Mouse (Mus musculus): Measurements from ENCODE around the gene Tll2. TPM values are rescaled to one million over a fixed set of nuclear protein-coding genes. Genes with fewer than 3 reads are reported as not detected.

Gene Tll2
- polyA plus RNA-seq, 1 experiment from 2014 or later: not detected

DNA sequence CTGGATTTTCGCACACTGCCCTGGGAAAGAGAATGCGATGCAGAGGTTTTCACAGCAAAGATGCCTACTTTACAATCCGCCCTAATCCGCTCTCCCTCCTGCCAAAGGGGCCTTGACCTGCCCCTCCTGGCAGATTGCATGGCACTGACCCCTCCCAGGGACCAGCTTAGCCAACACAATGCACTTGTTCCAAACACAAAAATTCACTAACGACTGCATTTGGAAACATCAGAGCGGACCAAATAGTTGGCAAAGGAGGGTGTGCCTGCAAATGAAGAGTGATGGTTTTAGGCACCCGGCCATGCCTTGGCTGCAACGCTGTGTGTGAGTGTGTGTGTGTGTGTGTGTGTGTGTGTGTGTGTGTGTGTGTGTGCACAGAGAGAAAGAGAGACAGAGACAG, 97.1 kb downstream of the Tll2 start:
- H3K4me3 ChIP-seq (ENCODE audit: low read length): no peak overlapping the region
- H3K4me2 ChIP-seq (ENCODE audit: low read depth, low read length): no peak overlapping the region
- H3K36me3 ChIP-seq (ENCODE audit: control insufficient read depth, insufficient read depth, low read length): no peaks in the 10 kb centered on the region
- ATAC-seq (ENCODE audit: low read depth): peak; percentile 36; the same call in 1 of the 2 replicates
- no peak overlapping the region for H3K9ac ChIP-seq (ENCODE audit: low read length)
- H3K9me3 ChIP-seq (ENCODE audit: control insufficient read depth, low read length): no peaks in the 10 kb centered on the region
- 54% methylated on average over 8 of the region's 8 CpGs for WGBS
- no peaks in the 10 kb centered on the region for H3K27me3 ChIP-seq (ENCODE audit: control insufficient read depth, insufficient read depth, low read depth, low read length)
- no peak overlapping the region for H3K27ac ChIP-seq (ENCODE audit: low read length)
- no peaks in the 10 kb centered on the region for H3K4me1 ChIP-seq (replicated peaks; ENCODE audit: control insufficient read depth, insufficient read depth, low read length)

DNA sequence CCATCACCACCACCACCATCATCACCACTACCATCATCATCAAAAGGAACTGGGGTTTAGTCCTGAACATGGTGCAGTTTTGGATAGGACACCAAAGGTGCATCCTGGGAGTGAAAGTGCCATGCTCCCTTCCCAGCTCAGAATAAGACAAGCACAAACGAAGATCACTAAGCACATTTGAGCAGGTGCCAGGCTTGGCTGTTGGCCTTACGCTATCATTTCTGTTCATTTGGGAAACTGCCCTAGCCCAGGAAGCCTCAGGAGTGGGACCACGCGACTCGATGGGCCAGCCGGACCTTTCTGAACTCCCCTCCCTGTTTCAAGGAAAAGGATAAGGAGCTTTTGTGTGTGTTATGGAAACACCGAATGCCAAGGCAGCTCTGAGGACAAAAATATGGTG, 98.0 kb downstream of the Tll2 start:
- ATAC-seq (ENCODE audit: low read depth): no peak
- H3K36me3 ChIP-seq (ENCODE audit: control insufficient read depth, insufficient read depth, low read length): no peaks in the 10 kb centered on the region
- 84% methylated on average over 7 of the region's 7 CpGs for WGBS
- H3K4me1 ChIP-seq (replicated peaks; ENCODE audit: control insufficient read depth, insufficient read depth, low read length): no peaks in the 10 kb centered on the region
- no peak overlapping the region for H3K9ac ChIP-seq (ENCODE audit: low read length)
- no peak overlapping the region for H3K4me3 ChIP-seq (ENCODE audit: low read length)
- no peak overlapping the region for H3K4me2 ChIP-seq (ENCODE audit: low read depth, low read length)
- no peak overlapping the region for H3K27ac ChIP-seq (ENCODE audit: low read length)
- H3K9me3 ChIP-seq (ENCODE audit: control insufficient read depth, low read length): no peaks in the 10 kb centered on the region
- H3K27me3 ChIP-seq (ENCODE audit: control insufficient read depth, insufficient read depth, low read depth, low read length): no peaks in the 10 kb centered on the region

GRCm38 (mm10) chr19:41107530-41107929, 99.1 kb downstream of the Tll2 start:
- H3K4me2 ChIP-seq (ENCODE audit: low read depth, low read length): no peak overlapping the region
- no peak overlapping the region for H3K4me3 ChIP-seq (ENCODE audit: low read length)
- no peak overlapping the region for H3K9ac ChIP-seq (ENCODE audit: low read length)
- no peaks in the 10 kb centered on the region for H3K4me1 ChIP-seq (replicated peaks; ENCODE audit: control insufficient read depth, insufficient read depth, low read length)
- WGBS: 60% methylated on average over 8 of the region's 8 CpGs
- no peak overlapping the region for H3K27ac ChIP-seq (ENCODE audit: low read length)
- ATAC-seq (ENCODE audit: low read depth): no peak
- no peaks in the 10 kb centered on the region for H3K36me3 ChIP-seq (ENCODE audit: control insufficient read depth, insufficient read depth, low read length)
- no peaks in the 10 kb centered on the region for H3K27me3 ChIP-seq (ENCODE audit: control insufficient read depth, insufficient read depth, low read depth, low read length)
- H3K9me3 ChIP-seq (ENCODE audit: control insufficient read depth, low read length): no peaks in the 10 kb centered on the region

GRCm38 (mm10) chr19:41104922-41105321, 101.7 kb downstream of the Tll2 start:
- Histone ChIP-seq H3K4me3 (ENCODE audit: low read length) (no peak overlapping the region), H3K4me2 (ENCODE audit: low read depth, low read length) (no peak overlapping the region), H3K27ac (ENCODE audit: low read length) (no peak overlapping the region), H3K4me1 (replicated peaks; ENCODE audit: control insufficient read depth, insufficient read depth, low read length) (no peaks in the 10 kb centered on the region), H3K27me3 (ENCODE audit: control insufficient read depth, insufficient read depth, low read depth, low read length) (no peaks in the 10 kb centered on the region), H3K9ac (ENCODE audit: low read length) (no peak overlapping the region), H3K9me3 (ENCODE audit: control insufficient read depth, low read length) (no peaks in the 10 kb centered on the region), H3K36me3 (ENCODE audit: control insufficient read depth, insufficient read depth, low read length) (no peaks in the 10 kb centered on the region)
- no peak for ATAC-seq (ENCODE audit: low read depth)
- WGBS: 43% methylated on average over 8 of the region's 8 CpGs

DNA sequence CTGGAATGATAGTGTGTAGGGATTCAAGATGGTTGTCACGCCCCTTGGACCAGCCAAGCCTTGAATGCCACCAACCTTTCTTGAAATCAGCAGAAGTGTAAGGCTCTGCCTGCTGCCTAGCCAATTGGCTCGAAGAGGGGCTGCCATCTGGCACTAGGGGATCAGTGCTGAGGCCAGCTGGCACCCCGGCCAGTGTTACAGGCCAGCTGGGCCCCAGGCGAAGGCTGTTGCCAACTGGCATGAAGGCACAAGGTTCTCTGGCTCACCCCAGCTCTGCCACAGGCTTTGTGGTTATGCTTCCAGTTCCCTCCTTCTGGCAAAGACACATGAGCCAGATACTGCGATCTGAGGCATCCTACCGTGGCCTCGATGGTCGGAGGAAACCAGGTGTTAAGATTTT, 105.2 kb downstream of the Tll2 start:
- no peak for ATAC-seq (ENCODE audit: low read depth)
- no peaks in the 10 kb centered on the region for H3K4me1 ChIP-seq (replicated peaks; ENCODE audit: control insufficient read depth, insufficient read depth, low read length)
- H3K27ac ChIP-seq (ENCODE audit: low read length): no peak overlapping the region
- H3K4me3 ChIP-seq (ENCODE audit: low read length): no peak overlapping the region
- no peak overlapping the region for H3K9ac ChIP-seq (ENCODE audit: low read length)
- 78% methylated on average over 8 of the region's 8 CpGs for WGBS
- no peaks in the 10 kb centered on the region for H3K27me3 ChIP-seq (ENCODE audit: control insufficient read depth, insufficient read depth, low read depth, low read length)
- no peak overlapping the region for H3K4me2 ChIP-seq (ENCODE audit: low read depth, low read length)
- H3K9me3 ChIP-seq (ENCODE audit: control insufficient read depth, low read length): no peaks in the 10 kb centered on the region
- H3K36me3 ChIP-seq (ENCODE audit: control insufficient read depth, insufficient read depth, low read length): no peaks in the 10 kb centered on the region

DNA sequence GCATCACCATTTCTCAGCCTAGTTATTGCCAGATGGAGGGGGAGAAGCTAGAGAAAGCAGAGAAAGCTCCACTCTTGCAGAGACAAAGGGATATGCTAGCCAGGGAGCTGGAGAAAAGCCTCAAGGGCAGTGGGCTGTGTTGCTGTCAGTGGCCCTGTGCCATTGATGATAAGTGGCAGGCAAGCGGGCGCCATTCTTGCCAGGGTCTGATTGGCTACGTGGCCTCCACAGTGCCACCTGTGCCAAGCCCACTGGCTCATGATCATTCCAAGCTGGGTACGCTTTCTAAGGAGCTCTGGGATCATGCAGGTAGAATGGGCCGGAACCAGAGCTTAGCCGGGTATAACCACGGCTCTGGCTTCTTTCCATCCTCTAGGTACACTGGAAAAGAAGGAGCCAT, 105.8 kb downstream of the Tll2 start:
- Histone ChIP-seq H3K36me3 (ENCODE audit: control insufficient read depth, insufficient read depth, low read length) (no peaks in the 10 kb centered on the region), H3K4me2 (ENCODE audit: low read depth, low read length) (no peak overlapping the region), H3K4me3 (ENCODE audit: low read length) (no peak overlapping the region), H3K27me3 (ENCODE audit: control insufficient read depth, insufficient read depth, low read depth, low read length) (no peaks in the 10 kb centered on the region), H3K27ac (ENCODE audit: low read length) (no peak overlapping the region), H3K4me1 (replicated peaks; ENCODE audit: control insufficient read depth, insufficient read depth, low read length) (no peaks in the 10 kb centered on the region), H3K9ac (ENCODE audit: low read length) (no peak overlapping the region), H3K9me3 (ENCODE audit: control insufficient read depth, low read length) (no peaks in the 10 kb centered on the region)
- ATAC-seq (ENCODE audit: low read depth): no peak
- 86% methylated on average over 7 of the region's 7 CpGs for WGBS

DNA sequence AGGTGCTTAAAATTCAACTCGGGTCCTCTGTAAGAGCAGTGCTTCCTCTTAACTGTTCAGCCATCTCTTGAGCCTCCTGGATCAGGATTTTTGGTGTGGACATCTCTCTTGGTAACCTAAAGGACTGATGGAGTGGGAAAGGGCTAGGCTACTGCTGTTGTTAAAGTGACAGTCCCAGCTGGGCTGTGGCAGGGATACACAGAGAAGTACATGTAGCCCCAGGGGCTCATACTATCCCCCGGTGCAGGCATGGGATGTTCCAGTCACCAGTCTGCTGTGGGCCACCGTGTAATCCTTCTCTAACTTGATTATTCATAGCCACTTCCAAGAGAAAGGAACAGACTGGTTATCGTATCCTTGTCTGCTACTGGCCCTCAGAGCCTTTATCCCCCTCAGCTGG, 109.6 kb downstream of the Tll2 start:
- H3K27ac ChIP-seq (ENCODE audit: low read length): no peak overlapping the region
- H3K4me1 ChIP-seq (replicated peaks; ENCODE audit: control insufficient read depth, insufficient read depth, low read length): no peaks in the 10 kb centered on the region
- 56% methylated on average over 4 of the region's 4 CpGs for WGBS
- H3K36me3 ChIP-seq (ENCODE audit: control insufficient read depth, insufficient read depth, low read length): no peaks in the 10 kb centered on the region
- H3K9ac ChIP-seq (ENCODE audit: low read length): no peak overlapping the region
- no peaks in the 10 kb centered on the region for H3K9me3 ChIP-seq (ENCODE audit: control insufficient read depth, low read length)
- H3K27me3 ChIP-seq (ENCODE audit: control insufficient read depth, insufficient read depth, low read depth, low read length): no peaks in the 10 kb centered on the region
- H3K4me3 ChIP-seq (ENCODE audit: low read length): no peak overlapping the region
- H3K4me2 ChIP-seq (ENCODE audit: low read depth, low read length): no peak overlapping the region
- no peak for ATAC-seq (ENCODE audit: low read depth)

DNA sequence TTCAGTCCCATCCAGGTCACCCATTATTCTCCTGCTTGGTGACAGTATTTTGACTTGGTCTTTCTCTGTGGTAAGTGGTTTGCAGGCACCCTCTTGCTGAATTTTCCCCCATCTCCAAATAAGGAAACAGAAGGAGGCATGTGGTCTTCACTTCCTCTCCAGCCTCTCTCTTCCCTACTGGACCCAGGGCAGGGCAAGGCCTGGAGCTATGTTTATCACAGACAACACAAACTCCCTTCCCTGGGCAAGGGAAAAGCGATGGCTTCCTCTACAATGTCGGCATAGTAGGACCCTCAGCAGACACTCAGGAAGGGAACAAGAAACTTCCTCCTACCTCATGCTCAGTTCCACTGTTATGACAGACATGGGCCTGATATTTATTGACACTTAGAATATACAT, 114.7 kb downstream of the Tll2 start:
- Histone ChIP-seq H3K4me1 (replicated peaks; ENCODE audit: control insufficient read depth, insufficient read depth, low read length) (no peaks in the 10 kb centered on the region), H3K4me3 (ENCODE audit: low read length) (no peak overlapping the region), H3K9me3 (ENCODE audit: control insufficient read depth, low read length) (no peaks in the 10 kb centered on the region), H3K27me3 (ENCODE audit: control insufficient read depth, insufficient read depth, low read depth, low read length) (no peaks in the 10 kb centered on the region; the same call in 1 of the 2 replicates), H3K36me3 (ENCODE audit: control insufficient read depth, insufficient read depth, low read length) (no peaks in the 10 kb centered on the region), H3K4me2 (ENCODE audit: low read depth, low read length) (no peak overlapping the region), H3K27ac (ENCODE audit: low read length) (no peak overlapping the region), H3K9ac (ENCODE audit: low read length) (no peak overlapping the region)
- WGBS: 51% methylated on average over 2 of the region's 2 CpGs
- ATAC-seq (ENCODE audit: low read depth): no peak

- no peak overlapping the region for H3K9ac ChIP-seq (ENCODE audit: low read length)
- no peak overlapping the region for H3K4me3 ChIP-seq (ENCODE audit: low read length)
- peak; percentile 32; the same call in 1 of the 2 replicates for ATAC-seq (ENCODE audit: low read depth)
- H3K4me1 ChIP-seq (replicated peaks; ENCODE audit: control insufficient read depth, insufficient read depth, low read length): no peaks in the 10 kb centered on the region
- no peaks in the 10 kb centered on the region; the same call in 1 of the 2 replicates for H3K27me3 ChIP-seq (ENCODE audit: control insufficient read depth, insufficient read depth, low read depth, low read length)
- H3K9me3 ChIP-seq (ENCODE audit: control insufficient read depth, low read length): no peaks in the 10 kb centered on the region
- H3K27ac ChIP-seq (ENCODE audit: low read length): no peak overlapping the region
- H3K36me3 ChIP-seq (ENCODE audit: control insufficient read depth, insufficient read depth, low read length): no peaks in the 10 kb centered on the region
- H3K4me2 ChIP-seq (ENCODE audit: low read depth, low read length): no peak overlapping the region
- 8% methylated on average over 5 of the region's 5 CpGs for WGBS
These were observed 116.8 kb downstream of the Tll2 start for GRCm38 (mm10) chr19:41089833-41090232.

GRCm38 (mm10) chr19:41088491-41088890, 118.1 kb downstream of the Tll2 start:
- WGBS: 31% methylated on average over 18 of the region's 18 CpGs
- Histone ChIP-seq H3K4me1 (replicated peaks; ENCODE audit: control insufficient read depth, insufficient read depth, low read length) (no peaks in the 10 kb centered on the region), H3K9me3 (ENCODE audit: control insufficient read depth, low read length) (no peaks in the 10 kb centered on the region), H3K4me3 (ENCODE audit: low read length) (peak overlapping the region; percentile 7; the same call in 1 of the 2 replicates), H3K4me2 (ENCODE audit: low read depth, low read length) (peak overlapping the region; percentile 32), H3K36me3 (ENCODE audit: control insufficient read depth, insufficient read depth, low read length) (no peaks in the 10 kb centered on the region), H3K27ac (ENCODE audit: low read length) (no peak overlapping the region), H3K9ac (ENCODE audit: low read length) (0 out of 2 replicates have a peak overlapping the region, but pooled peaks have one; percentile 11), H3K27me3 (ENCODE audit: control insufficient read depth, insufficient read depth, low read depth, low read length) (no peaks in the 10 kb centered on the region; the same call in 1 of the 2 replicates)
- ATAC-seq (ENCODE audit: low read depth): no peak
